Mouse (Mus musculus) gastrocnemius, postnatal 14 days (tissue): ENCODE results near the gene Rps25. TPM values are rescaled to one million over a fixed set of nuclear protein-coding genes. Genes with fewer than 3 reads are reported as not detected.
"Not testable (repeated sequence)": the region's sequence is repeated elsewhere in the genome, so short reads cannot be mapped to it uniquely, and the experiment has no call there.

Experiments
- DNase-seq: peaks from one replicate; pipeline ENCODE4 v3.0.0; 2021; ENCODE audit warnings: mixed read lengths
- intact Hi-C: fragments of 180-260 bp; cut with DNase I; formaldehyde crosslinking; loops from one replicate; pipeline ENCODE4 v1.15.1; 2025; ENCODE audit warnings: low total_unique reads
- total RNA-seq, 2 experiments: library from RNA; stranded (reverse); gene quantifications; 2 replicates each; pipeline ENCODE4 v1.2.3; 2021

Rps25 gene
- total RNA-seq, 2 experiments from 2014 or later: 952 to 1,089 TPM

GRCm38 (mm10) chr9:44399114-44399794 is 7.7 kb upstream of the Rps25 start:
- intact Hi-C loops: no loop called here
- DNase-seq: peak; percentile 48

GRCm38 (mm10) chr9:44399795-44400114 is 7.2 kb upstream of the Rps25 start:
- DNase-seq: no peak
- intact Hi-C loops: no loop called here

GRCm38 (mm10) chr9:44401081-44401480 is 5.9 kb upstream of the Rps25 start:
- DNase-seq: no peak
- intact Hi-C loops: no loop called here

- intact Hi-C loops: no loop called here
- DNase-seq: no peak
Observed at GRCm38 (mm10) chr9:44405011-44405410, 1.9 kb upstream of the Rps25 start.

- intact Hi-C loops: no loop called here
- no peak for DNase-seq
Observed at GRCm38 (mm10) chr9:44407752-44408097, 786 bp downstream of the Rps25 start.

- DNase-seq, intact Hi-C loops: not testable (repeated sequence)
Observed at GRCm38 (mm10) chr9:44408693-44409092, 1.8 kb downstream of the Rps25 start.

GRCm38 (mm10) chr9:44410647-44411336 is 3.9 kb downstream of the Rps25 start:
- intact Hi-C loops: no loop called here
- no peak for DNase-seq

- DNase-seq: no peak
- intact Hi-C loops: no loop called here
Observed at GRCm38 (mm10) chr9:44411601-44412130, 4.7 kb downstream of the Rps25 start.

GRCm38 (mm10) chr9:44412306-44412705 is 5.4 kb downstream of the Rps25 start:
- no peak for DNase-seq
- intact Hi-C loops: no loop called here

GRCm38 (mm10) chr9:44412781-44413180 is 5.8 kb downstream of the Rps25 start:
- DNase-seq: no peak
- intact Hi-C loops: no loop called here

- no peak for DNase-seq
- intact Hi-C loops: no loop called here
Observed at GRCm38 (mm10) chr9:44417156-44417891, 10.4 kb downstream of the Rps25 start.

GRCm38 (mm10) chr9:44417892-44418363 is 11.0 kb downstream of the Rps25 start:
- DNase-seq: peak; percentile 97
- intact Hi-C loops: no loop called here

- no peak for DNase-seq
- intact Hi-C loops: no loop called here
Observed at GRCm38 (mm10) chr9:44418519-44419385, 11.8 kb downstream of the Rps25 start, which contains the start of gene Ccdc84. Gene Ccdc84 (minus strand): TSS chr9:44418569.

GRCm38 (mm10) chr9:44419730-44420129 is 12.8 kb downstream of the Rps25 start:
- DNase-seq, intact Hi-C loops: not testable (repeated sequence)

GRCm38 (mm10) chr9:44420280-44420898 is 13.4 kb downstream of the Rps25 start:
- intact Hi-C loops: no loop called here
- no peak for DNase-seq

GRCm38 (mm10) chr9:44423576-44423975 is 16.6 kb downstream of the Rps25 start:
- no peak for DNase-seq
- intact Hi-C loops: no loop called here

- intact Hi-C loops: no loop called here
- no peak for DNase-seq
Observed at GRCm38 (mm10) chr9:44432577-44433185, 25.7 kb downstream of the Rps25 start.

- no peak for DNase-seq
- intact Hi-C loops: no loop called here
Observed at GRCm38 (mm10) chr9:44435747-44436146, 28.8 kb downstream of the Rps25 start.

- intact Hi-C loops: no loop called here
- DNase-seq: no peak
Observed at GRCm38 (mm10) chr9:44440961-44441360, 34.0 kb downstream of the Rps25 start, which contains the start of gene Foxr1. Gene Foxr1 (minus strand): TSS chr9:44441136.
